Mouse (Mus musculus): ENCODE measurements around the gene Ankrd36.
A peak's percentile ranks its signal among the peaks of the same experiment; 100 is the strongest.
"Not testable (repeated sequence)": the region's sequence is repeated elsewhere in the genome, so short reads cannot be mapped to it uniquely, and the experiment has no call there.

Gene Ankrd36

GRCm38 (mm10) chr11:5551430-5551829, 18.1 kb upstream of the Ankrd36 start:
- no peak for DNase-seq

GRCm38 (mm10) chr11:5551931-5552330, 17.6 kb upstream of the Ankrd36 start:
- no peak for DNase-seq

GRCm38 (mm10) chr11:5560273-5560672, 9.2 kb upstream of the Ankrd36 start:
- DNase-seq = no peak

- DNase-seq = peak; percentile 11
Observed at GRCm38 (mm10) chr11:5562625-5563268, 6.7 kb upstream of the Ankrd36 start.

- no peak for DNase-seq
Observed at GRCm38 (mm10) chr11:5563898-5564297, 5.6 kb upstream of the Ankrd36 start.

- DNase-seq = no peak
Observed at GRCm38 (mm10) chr11:5565596-5565995, 3.9 kb upstream of the Ankrd36 start.

- DNase-seq = no peak
Observed at GRCm38 (mm10) chr11:5566506-5566905, 3.0 kb upstream of the Ankrd36 start.

GRCm38 (mm10) chr11:5567654-5568053, 1.8 kb upstream of the Ankrd36 start:
- DNase-seq = no peak

GRCm38 (mm10) chr11:5568082-5568481, 1.4 kb upstream of the Ankrd36 start:
- DNase-seq = no peak

GRCm38 (mm10) chr11:5571856-5572255, 2.4 kb downstream of the Ankrd36 start:
- DNase-seq = no peak

- no peak for DNase-seq
Observed at GRCm38 (mm10) chr11:5573821-5574220, 4.3 kb downstream of the Ankrd36 start.

- no peak for DNase-seq
Observed at GRCm38 (mm10) chr11:5575046-5575445, 5.6 kb downstream of the Ankrd36 start.

- peak; percentile 55 for DNase-seq
Observed at GRCm38 (mm10) chr11:5592336-5592735, 22.9 kb downstream of the Ankrd36 start.

GRCm38 (mm10) chr11:5595381-5595791, 25.9 kb downstream of the Ankrd36 start:
- no peak for DNase-seq

- no peak for DNase-seq
Observed at GRCm38 (mm10) chr11:5595792-5596191, 26.3 kb downstream of the Ankrd36 start.

- no peak for DNase-seq
Observed at GRCm38 (mm10) chr11:5596756-5597155, 27.3 kb downstream of the Ankrd36 start.

- no peak for DNase-seq
Observed at GRCm38 (mm10) chr11:5605421-5605820, 35.9 kb downstream of the Ankrd36 start.

- not testable (repeated sequence) for DNase-seq
Observed at GRCm38 (mm10) chr11:5611918-5612317, 42.4 kb downstream of the Ankrd36 start.

- DNase-seq = peak; percentile 13
Observed at GRCm38 (mm10) chr11:5614453-5614852, 45.0 kb downstream of the Ankrd36 start.

GRCm38 (mm10) chr11:5625101-5625500, 55.6 kb downstream of the Ankrd36 start:
- no peak for DNase-seq

- DNase-seq = peak; percentile 73
Observed at GRCm38 (mm10) chr11:5629033-5629432, 59.5 kb downstream of the Ankrd36 start.

GRCm38 (mm10) chr11:5643085-5643484, 73.6 kb downstream of the Ankrd36 start:
- no peak for DNase-seq

GRCm38 (mm10) chr11:5650321-5650720, 80.8 kb downstream of the Ankrd36 start:
- DNase-seq = no peak

- no peak for DNase-seq
Observed at GRCm38 (mm10) chr11:5682541-5682940, 113.1 kb downstream of the Ankrd36 start.

- DNase-seq = no peak
Observed at GRCm38 (mm10) chr11:5684283-5684682, 114.8 kb downstream of the Ankrd36 start.
